Mouse (Mus musculus) Muller cell, postnatal 12 days (primary cell): ENCODE results near the gene Ttc27.
A peak's percentile ranks its signal among the peaks of the same experiment; 100 is the strongest.

Experiments used
- DNase-seq: peaks from one replicate; pipeline ENCODE4 v3.0.0-alpha.2; 2015; ENCODE audit errors: inconsistent ontology term

Gene Ttc27

GRCm38 (mm10) chr17:74875740-74876139 lies 158.2 kb downstream of the Ttc27 start:
- DNase-seq = no peak

- DNase-seq = no peak
Measured at GRCm38 (mm10) chr17:74876954-74877353, 159.4 kb downstream of the Ttc27 start.

GRCm38 (mm10) chr17:74879768-74880167 lies 162.2 kb downstream of the Ttc27 start:
- no peak for DNase-seq

GRCm38 (mm10) chr17:74887039-74887438 lies 169.5 kb downstream of the Ttc27 start:
- DNase-seq = peak; percentile 34

- DNase-seq = no peak
Measured at GRCm38 (mm10) chr17:74888836-74889534, 171.5 kb downstream of the Ttc27 start.

GRCm38 (mm10) chr17:74889535-74890117 lies 172.1 kb downstream of the Ttc27 start:
- DNase-seq = no peak

GRCm38 (mm10) chr17:74902453-74902852 lies 184.9 kb downstream of the Ttc27 start:
- no peak for DNase-seq

- peak; percentile 31 for DNase-seq
Measured at GRCm38 (mm10) chr17:74903411-74904331, 186.1 kb downstream of the Ttc27 start.

- no peak for DNase-seq
Measured at GRCm38 (mm10) chr17:74904332-74904687, 186.8 kb downstream of the Ttc27 start.

- DNase-seq = no peak
Measured at GRCm38 (mm10) chr17:74904956-74905355, 187.4 kb downstream of the Ttc27 start.

GRCm38 (mm10) chr17:74912995-74913394 lies 195.5 kb downstream of the Ttc27 start:
- no peak for DNase-seq
